Mouse (Mus musculus) CH12.LX (cell line): ENCODE data around the gene Cacnb4. TPM values are rescaled to one million over a fixed set of nuclear protein-coding genes. Genes with fewer than 3 reads are reported as not detected.
A peak's percentile ranks its signal among the peaks of the same experiment; 100 is the strongest.

Experiments
- DNase-seq: peaks from one replicate; pipeline ENCODE4 v3.0.0-alpha.2; 2013; ENCODE audit errors: extremely low read depth
- H3K27ac ChIP-seq: 2 replicates; pipeline ENCODE4 v1.5.1; 2012; ENCODE audit warnings: low read depth, mild to moderate bottlenecking, control low read depth, moderate library complexity; ENCODE audit not compliant: insufficient read depth
- H3K27me3 ChIP-seq: replicated peaks from 2 replicates; pipeline ENCODE3; 2012; ENCODE audit warnings: inconsistent platforms
- H3K36me3 ChIP-seq, 2 experiments: replicated peaks in 1 of 2; 2 replicates each; pipeline versions ENCODE3 to v1.6.1; 2012; ENCODE audit warnings: inconsistent platforms in 1 of 2, low read length in 1 of 2, mild to moderate bottlenecking in 1 of 2, mixed read lengths in 1 of 2, moderate library complexity in 1 of 2; ENCODE audit not compliant: control insufficient read depth in 1 of 2, insufficient read depth in 1 of 2
- H3K4me1 ChIP-seq, 2 experiments: 2 replicates each; pipeline ENCODE4 v1.6.1; 2012; ENCODE audit warnings: inconsistent platforms in 1 of 2, moderate library complexity in 1 of 2; ENCODE audit not compliant: insufficient read depth in 2 of 2, control insufficient read depth in 1 of 2
- H3K4me2 ChIP-seq: 2 replicates; pipeline ENCODE4 v1.6.1; 2012; ENCODE audit warnings: low read depth, mild to moderate bottlenecking, control low read depth; ENCODE audit not compliant: poor library complexity, insufficient read depth, severe bottlenecking
- H3K4me3 ChIP-seq, 3 experiments: fragments of 150-350 bp in 1 of 3; sonication (generic) in 1 of 3; replicated peaks in 1 of 3; 2 replicates each; pipeline versions ENCODE3 to v1.5.1; 2011 to 2012; ENCODE audit warnings: low read depth in 2 of 3, low read length in 2 of 3, mild to moderate bottlenecking in 2 of 3, moderate library complexity in 2 of 3, control low read depth in 1 of 3, improper control_type of control experiment in 1 of 3, inconsistent platforms in 1 of 3, mixed read lengths in 1 of 3; ENCODE audit not compliant: poor library complexity in 1 of 3
- H3K79me2 ChIP-seq: replicated peaks from 2 replicates; pipeline ENCODE4 v1.6.1; 2012; ENCODE audit warnings: mild to moderate bottlenecking, moderate library complexity; ENCODE audit not compliant: control insufficient read depth, poor library complexity, insufficient read depth, severe bottlenecking; ENCODE audit errors: extremely low read depth
- H3K9ac ChIP-seq: 2 replicates; pipeline ENCODE4 v1.6.1; 2012; ENCODE audit warnings: low read depth, mild to moderate bottlenecking, control low read depth, moderate library complexity; ENCODE audit not compliant: insufficient read depth
- H3K9me3 ChIP-seq: replicated peaks from 2 replicates; pipeline ENCODE3; 2012; ENCODE audit warnings: low read length, inconsistent platforms, mixed read lengths
- BHLHE40 ChIP-seq: IDR thresholded peaks from 2 replicates; pipeline ENCODE4 v1.6.1; 2011; ENCODE audit warnings: mild to moderate bottlenecking, low read depth, low read length, improper control_type of control experiment
- CHD1 ChIP-seq: IDR thresholded peaks from 2 replicates; pipeline ENCODE4 v1.6.1; 2012; ENCODE audit warnings: low read depth, low read length, improper control_type of control experiment, inconsistent platforms
- CHD2 ChIP-seq: IDR thresholded peaks from 2 replicates; pipeline ENCODE4 v1.6.1; 2011; ENCODE audit warnings: low read length, improper control_type of control experiment
- CTCF ChIP-seq, 2 experiments: IDR thresholded peaks in 1 of 2; conservative IDR thresholded peaks in 1 of 2; 2 replicates each; pipeline ENCODE4 v1.5.1; 2011 to 2012; ENCODE audit warnings: low read depth in 2 of 2, low read length in 2 of 2, improper control_type of control experiment in 1 of 2, inconsistent platforms in 1 of 2, mild to moderate bottlenecking in 1 of 2, moderate library complexity in 1 of 2
- E2F4 ChIP-seq: IDR thresholded peaks from 2 replicates; pipeline ENCODE4 v1.6.1; 2011; ENCODE audit warnings: low read depth, low read length, improper control_type of control experiment; ENCODE audit not compliant: insufficient replicate concordance
- ELF1 ChIP-seq: IDR thresholded peaks from 2 replicates; pipeline ENCODE4 v1.6.1; 2014; ENCODE audit warnings: low read depth, mild to moderate bottlenecking, inconsistent platforms, low read length, improper control_type of control experiment
- EP300 ChIP-seq: IDR thresholded peaks from 2 replicates; pipeline ENCODE4 v1.6.1; 2011; ENCODE audit warnings: low read length, improper control_type of control experiment
- ETS1 ChIP-seq: conservative IDR thresholded peaks from 2 replicates; pipeline ENCODE4 v1.6.1; 2012; ENCODE audit warnings: low read depth, mild to moderate bottlenecking, inconsistent platforms, low read length, improper control_type of control experiment, moderate library complexity
- GABPA ChIP-seq: IDR thresholded peaks from 2 replicates; pipeline ENCODE4 v1.6.1; 2012; ENCODE audit warnings: low read depth, low read length, improper control_type of control experiment, inconsistent platforms; ENCODE audit not compliant: insufficient replicate concordance
- IRF4 ChIP-seq: IDR thresholded peaks from 2 replicates; pipeline ENCODE4 v1.6.1; 2014; ENCODE audit warnings: low read depth, mild to moderate bottlenecking, inconsistent platforms, low read length, improper control_type of control experiment
- JUN ChIP-seq: IDR thresholded peaks from 2 replicates; pipeline ENCODE4 v1.6.1; 2011; ENCODE audit warnings: low read depth, mild to moderate bottlenecking, low read length, improper control_type of control experiment, moderate library complexity; ENCODE audit not compliant: insufficient read depth
- MAFK ChIP-seq: IDR thresholded peaks from 2 replicates; pipeline ENCODE4 v1.6.1; 2011; ENCODE audit warnings: low read length, improper control_type of control experiment; ENCODE audit not compliant: insufficient replicate concordance
- MAX ChIP-seq: IDR thresholded peaks from 2 replicates; pipeline ENCODE4 v1.6.1; 2011; ENCODE audit warnings: low read length, improper control_type of control experiment
- MAZ ChIP-seq: IDR thresholded peaks from 2 replicates; pipeline ENCODE4 v1.6.1; 2012; ENCODE audit warnings: low read depth, mild to moderate bottlenecking, inconsistent platforms, low read length, improper control_type of control experiment, moderate library complexity
- MEF2A ChIP-seq: IDR thresholded peaks from 2 replicates; pipeline ENCODE4 v1.6.1; 2014; ENCODE audit warnings: low read depth, mild to moderate bottlenecking, inconsistent platforms, low read length, improper control_type of control experiment, borderline replicate concordance
- MYC ChIP-seq: IDR thresholded peaks from 2 replicates; pipeline ENCODE4 v1.6.1; 2011; ENCODE audit warnings: low read depth, mild to moderate bottlenecking, improper control_type of control experiment, low read length
- NELFE ChIP-seq: IDR thresholded peaks from 2 replicates; pipeline ENCODE4 v1.6.1; 2011; ENCODE audit warnings: low read depth, low read length, improper control_type of control experiment
- NRF1 ChIP-seq: IDR thresholded peaks from 2 replicates; pipeline ENCODE4 v1.6.1; 2014; ENCODE audit warnings: low read depth, mild to moderate bottlenecking, inconsistent platforms, low read length, improper control_type of control experiment, moderate library complexity
- POLR2A ChIP-seq: IDR thresholded peaks from 2 replicates; pipeline ENCODE4 v1.6.1; 2011; ENCODE audit warnings: low read depth, mild to moderate bottlenecking, improper control_type of control experiment, low read length
- POLR2AphosphoS2 ChIP-seq: IDR thresholded peaks from 2 replicates; pipeline ENCODE4 v1.6.1; 2011; ENCODE audit warnings: low read depth, low read length, improper control_type of control experiment
- RAD21 ChIP-seq: IDR thresholded peaks from 2 replicates; pipeline ENCODE4 v1.6.1; 2011; ENCODE audit warnings: low read depth, mild to moderate bottlenecking, low read length, improper control_type of control experiment, moderate library complexity
- RCOR1 ChIP-seq: conservative IDR thresholded peaks from 2 replicates; pipeline ENCODE4 v1.6.1; 2012; ENCODE audit warnings: low read depth, mild to moderate bottlenecking, inconsistent platforms, low read length, improper control_type of control experiment
- SMC3 ChIP-seq: IDR thresholded peaks from 2 replicates; pipeline ENCODE4 v1.6.1; 2011; ENCODE audit warnings: low read depth, low read length, improper control_type of control experiment
- TBP ChIP-seq: conservative IDR thresholded peaks from 2 replicates; pipeline ENCODE4 v1.6.1; 2011; ENCODE audit warnings: low read depth, low read length, improper control_type of control experiment
- TCF12 ChIP-seq: IDR thresholded peaks from 2 replicates; pipeline ENCODE4 v1.6.1; 2014; ENCODE audit warnings: low read depth, mild to moderate bottlenecking, inconsistent platforms, low read length, improper control_type of control experiment
- ZC3H11A ChIP-seq: IDR thresholded peaks from 2 replicates; pipeline ENCODE4 v1.6.1; 2012; ENCODE audit warnings: low read depth, mild to moderate bottlenecking, inconsistent platforms, low read length, improper control_type of control experiment
- ZKSCAN1 ChIP-seq: IDR thresholded peaks from 2 replicates; pipeline ENCODE4 v1.6.1; 2012; ENCODE audit warnings: low read depth, inconsistent platforms, low read length, improper control_type of control experiment, borderline replicate concordance
- ZMIZ1 ChIP-seq: IDR thresholded peaks from 2 replicates; pipeline ENCODE4 v1.6.1; 2012; ENCODE audit warnings: low read depth, mild to moderate bottlenecking, inconsistent platforms, low read length, improper control_type of control experiment
- dilution Hi-C: fragments of 300-500 bp; cut with MboI; formaldehyde crosslinking; loops from 2 replicates; pipeline ENCODE4 v1.14.3; 2020; ENCODE audit warnings: low sequenced_read_pairs; ENCODE audit not compliant: extremely low pct_unique_long_range_greater_than_20kb, extremely low pct_ligation_motif_present
- in situ Hi-C: fragments of 300-500 bp; cut with MboI; formaldehyde crosslinking; loops from 3 replicates; pipeline ENCODE4 v1.14.3; 2019; ENCODE audit warnings: low sequenced_read_pairs, low pct_ligation_motif_present, low pct_unique_long_range_greater_than_20kb, mixed read lengths
- polyA plus RNA-seq: library from polyadenylated mRNA; unstranded; fragments of >175 nt; gene quantifications from 2 replicates; pipeline ENCODE4 v1.2.1, GENCODE M21; 2012; ENCODE audit warnings: low read depth; ENCODE audit not compliant: insufficient read length
- total RNA-seq, 2 experiments: library from RNA; depleted of rRNA; stranded (reverse); fragments of 300-350 nt in 1 of 2; fragments of >200 nt in 1 of 2; gene quantifications; 2 replicates each; pipeline ENCODE4 v1.2.3; 2012 to 2014

Cacnb4 gene
- total and polyA plus RNA-seq, 3 experiments, result 0.77 to 3.4 (median 1.5) TPM

- H3K4me2 ChIP-seq, result no peak overlapping the region
- no peak overlapping the region for H3K9ac ChIP-seq
- in situ Hi-C loops (no loop called here), dilution Hi-C loops (no loop called here)
- no peak overlapping the region for H3K4me3 ChIP-seq
- peaks cover 3 to 21% of the 10 kb centered on the region in 2 experiments for H3K4me1 ChIP-seq
- no peak overlapping the region for H3K27ac ChIP-seq
- DNase-seq, result no peak
- H3K9me3 ChIP-seq, result no peaks in the 10 kb centered on the region
- TF ChIP-seq ETS1 (no peak), CHD2 (no peak), POLR2AphosphoS2 (no peak), ZKSCAN1 (no peak), TBP (no peak), MAX (no peak), NRF1 (no peak), MAFK (no peak), NELFE (no peak), JUN (no peak), BHLHE40 (no peak), ELF1 (no peak), RCOR1 (no peak), GABPA (no peak)
- TF ChIP-seq, all 38 proteins: peak for 0
- Histone ChIP-seq H3K27me3 (no peaks in the 10 kb centered on the region), H3K36me3 (no peaks in the 10 kb centered on the region), H3K79me2 (no peaks in the 10 kb centered on the region)
Observed at GRCm38 (mm10) chr2:52442125-52442524, 234.5 kb downstream of the Cacnb4 start.

DNA sequence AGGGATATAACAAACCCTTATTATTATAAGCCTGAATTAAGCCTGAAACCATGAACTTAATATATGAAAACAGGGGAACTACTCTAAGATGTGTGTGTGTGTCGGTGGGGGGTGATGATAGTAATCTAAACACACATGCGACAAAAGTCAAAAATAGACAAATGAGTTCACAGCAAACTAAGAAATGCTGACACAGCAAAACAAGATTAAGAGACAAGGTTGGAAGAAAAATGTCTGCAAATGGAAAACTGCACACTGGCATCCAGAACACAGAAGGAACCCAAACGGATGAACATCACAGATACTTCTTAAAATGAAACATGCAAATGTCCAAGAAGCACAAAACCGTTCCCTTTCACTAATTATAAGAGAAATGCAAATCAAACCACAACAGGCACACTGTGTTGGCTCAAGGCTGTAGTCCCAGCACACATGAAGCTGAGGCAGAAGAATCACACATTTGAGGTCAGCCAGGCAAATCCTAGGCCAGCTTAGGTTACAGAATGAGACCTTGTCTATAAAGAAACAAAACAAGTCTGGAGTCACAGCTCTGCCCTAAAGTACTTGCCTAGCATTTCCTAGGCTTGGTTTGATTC is 236.1 kb downstream of the Cacnb4 start:
- Histone ChIP-seq H3K9ac (no peak overlapping the region), H3K36me3 (no peaks in the 10 kb centered on the region), H3K4me2 (peak overlapping the region; percentile 36; the same call in 1 of the 2 replicates), H3K4me1 (peaks cover 3 to 21% of the 10 kb centered on the region in 2 experiments), H3K79me2 (no peaks in the 10 kb centered on the region), H3K4me3 (no peak overlapping the region), H3K27me3 (no peaks in the 10 kb centered on the region), H3K27ac (no peak overlapping the region), H3K9me3 (no peaks in the 10 kb centered on the region)
- peak; percentile 67 for TF ChIP-seq ETS1
- TF ChIP-seq NELFE, result no peak
- TF ChIP-seq JUN, result no peak
- 0 out of 2 replicates have a peak, but pooled peaks have one; percentile 18 for TF ChIP-seq E2F4
- peak; percentile 86 for TF ChIP-seq BHLHE40
- TF ChIP-seq CHD2, result no peak
- TF ChIP-seq MAZ, result no peak
- TF ChIP-seq EP300, result peak; percentile 38
- TF ChIP-seq MYC, result peak; percentile 46; the same call in 1 of the 2 replicates
- no peak for TF ChIP-seq POLR2A
- peak; percentile 100 for TF ChIP-seq MAFK
- no peak for TF ChIP-seq RAD21
- TF ChIP-seq SMC3, result 0 out of 2 replicates have a peak, but pooled peaks have one; percentile 5
- TF ChIP-seq TCF12, result no peak
- no peak for TF ChIP-seq ZMIZ1
- TF ChIP-seq MEF2A, result peak; percentile 39; the same call in 1 of the 2 replicates
- TF ChIP-seq CHD1, result no peak
- TF ChIP-seq GABPA, result no peak
- TF ChIP-seq ZC3H11A, result no peak
- TF ChIP-seq CTCF (conservative IDR thresholded peaks at IDR 0.05 in 1 of 2, IDR thresholded peaks at IDR 0.05 in 1 of 2; ENCODE audit: low read depth in 2 of 2, low read length in 2 of 2), result no peak
- no peak for TF ChIP-seq ELF1
- peak; percentile 75 for TF ChIP-seq IRF4
- peak; percentile 61; the same call in 1 of the 2 replicates for TF ChIP-seq MAX
- peak; percentile 83 for DNase-seq
- in situ Hi-C loops (no loop called here), dilution Hi-C loops (no loop called here)
